Mouse (Mus musculus): ENCODE data around the gene Slit2.

- TF ChIP-seq EP300 (IDR thresholded peaks at IDR 0.05) (no peak), CTCF (IDR thresholded peaks at IDR 0.05) (no peak)
These were observed 251.8 kb downstream of the Slit2 start for GRCm38 (mm10) chr5:48234728-48235127.
